Mouse (Mus musculus): ENCODE results near the gene Cep68.

Gene Cep68

GRCm38 (mm10) chr11:20249296-20250110, at the start of gene Cep68:
Gene Cep68, minus strand, starts transcription at chr11:20249429.
- peak; percentile 96 for DNase-seq

GRCm38 (mm10) chr11:20284463-20284862, 35.2 kb upstream of the Cep68 start:
- DNase-seq = no peak

- no peak for DNase-seq
These were observed 33.5 kb upstream of the Cep68 start for GRCm38 (mm10) chr11:20282601-20283219.

GRCm38 (mm10) chr11:20280982-20281381, 31.8 kb upstream of the Cep68 start:
- no peak for DNase-seq

- DNase-seq = no peak
These were observed 29.5 kb upstream of the Cep68 start for GRCm38 (mm10) chr11:20278702-20279101.

- no peak for DNase-seq
These were observed 27.9 kb upstream of the Cep68 start for GRCm38 (mm10) chr11:20277106-20277505.

GRCm38 (mm10) chr11:20275974-20276373, 26.7 kb upstream of the Cep68 start:
- no peak for DNase-seq

GRCm38 (mm10) chr11:20269885-20270284, 20.7 kb upstream of the Cep68 start:
- DNase-seq = no peak

- DNase-seq = no peak
These were observed 13.6 kb upstream of the Cep68 start for GRCm38 (mm10) chr11:20262628-20263380.

- DNase-seq = no peak
These were observed 5.6 kb upstream of the Cep68 start for GRCm38 (mm10) chr11:20254791-20255190.

- no peak for DNase-seq
These were observed 3.9 kb upstream of the Cep68 start for GRCm38 (mm10) chr11:20253088-20253487.

GRCm38 (mm10) chr11:20250476-20251178, 1.4 kb upstream of the Cep68 start:
- peak; percentile 19 for DNase-seq

GRCm38 (mm10) chr11:20248840-20249239, 389 bp downstream of the Cep68 start:
- DNase-seq = no peak

GRCm38 (mm10) chr11:20248277-20248676, 952 bp downstream of the Cep68 start:
- peak; percentile 12 for DNase-seq

- peak; percentile 5 for DNase-seq
These were observed 1.9 kb downstream of the Cep68 start for GRCm38 (mm10) chr11:20247146-20247855.

- no peak for DNase-seq
These were observed 2.6 kb downstream of the Cep68 start for GRCm38 (mm10) chr11:20246616-20247015.

- peak; percentile 4 for DNase-seq
These were observed 3.9 kb downstream of the Cep68 start for GRCm38 (mm10) chr11:20245316-20245715.

- DNase-seq = peak; percentile 5
These were observed 4.6 kb downstream of the Cep68 start for GRCm38 (mm10) chr11:20244336-20245290.

- DNase-seq = peak; percentile 19
These were observed 5.9 kb downstream of the Cep68 start for GRCm38 (mm10) chr11:20243214-20243913.

GRCm38 (mm10) chr11:20242366-20243056, 6.7 kb downstream of the Cep68 start:
- peak; percentile 6 for DNase-seq

Measured in cerebellum, adult 9-11 months (tissue).